Mouse (Mus musculus) adrenal gland, postnatal 14 days (tissue): ENCODE measurements around the gene Unkl. TPM values are rescaled to one million over a fixed set of nuclear protein-coding genes. Genes with fewer than 3 reads are reported as not detected.
A peak's percentile ranks its signal among the peaks of the same experiment; 100 is the strongest.

Experiments
- DNase-seq: peaks from one replicate; pipeline ENCODE4 v3.0.0; 2021; ENCODE audit warnings: mixed read lengths
- long read RNA-seq, 2 experiments: library from polyadenylated mRNA; stranded (forward); transcript quantifications; one replicate each; pipeline ENCODE4 v2.0.0; 2021
- total RNA-seq: library from RNA; stranded (reverse); gene quantifications from 2 replicates; pipeline ENCODE4 v1.2.3, GENCODE M21; 2021

The Unkl gene
- total RNA-seq: 15.9 and 17.8 TPM in 2 replicates
- long read RNA-seq, experiment 1, full-length matches to known transcripts: 3 of 9 reads
- long read RNA-seq, experiment 1, partial matches to known transcripts: 2 of 9 reads
- long read RNA-seq, experiment 1, other reads (novel, unspliced or antisense): 4 of 9 reads
- long read RNA-seq, experiment 2, full-length matches to known transcripts: 2 of 7 reads
- long read RNA-seq, experiment 2, partial matches to known transcripts: 2 of 7 reads
- long read RNA-seq, experiment 2, other reads (novel, unspliced or antisense): 3 of 7 reads

GRCm38 (mm10) chr17:25188150-25189031, at the start of gene Unkl:
TSS of gene Unkl (plus strand) at chr17:25188397.
- peak; percentile 91 for DNase-seq

GRCm38 (mm10) chr17:25138803-25139202, 49.4 kb upstream of the Unkl start:
- no peak for DNase-seq

- DNase-seq: peak; percentile 41
These were observed 48.2 kb upstream of the Unkl start for GRCm38 (mm10) chr17:25139960-25140359.

GRCm38 (mm10) chr17:25162161-25162560, 26.0 kb upstream of the Unkl start, which contains the start of gene Ccdc154:
TSS of gene Ccdc154 (plus strand) at chr17:25162461.
- no peak for DNase-seq

- DNase-seq: no peak
These were observed 24.8 kb upstream of the Unkl start for GRCm38 (mm10) chr17:25163387-25163786.

GRCm38 (mm10) chr17:25164770-25165169, 23.4 kb upstream of the Unkl start:
- DNase-seq: no peak

- no peak for DNase-seq
These were observed 22.1 kb upstream of the Unkl start for GRCm38 (mm10) chr17:25165970-25166671.

GRCm38 (mm10) chr17:25169706-25170105, 18.5 kb upstream of the Unkl start:
- DNase-seq: peak; percentile 48

GRCm38 (mm10) chr17:25172558-25172957, 15.6 kb upstream of the Unkl start:
- no peak for DNase-seq

- no peak for DNase-seq
These were observed 12.8 kb upstream of the Unkl start, which contains the start of gene Gm38655 for GRCm38 (mm10) chr17:25175411-25175810. TSS of gene Gm38655 (minus strand) at chr17:25175471.

- DNase-seq: no peak
These were observed 5.0 kb upstream of the Unkl start for GRCm38 (mm10) chr17:25183232-25183631.

- peak; percentile 98 for DNase-seq
These were observed 4.0 kb upstream of the Unkl start, which contains the start of gene BC003965 for GRCm38 (mm10) chr17:25184129-25184691. TSS of gene BC003965 (plus strand) at chr17:25184554.

- DNase-seq: no peak
These were observed 3.2 kb upstream of the Unkl start for GRCm38 (mm10) chr17:25184961-25185360.

GRCm38 (mm10) chr17:25187784-25188149, 430 bp upstream of the Unkl start:
- DNase-seq: no peak

GRCm38 (mm10) chr17:25189091-25189490, 894 bp downstream of the Unkl start:
- DNase-seq: peak; percentile 16

GRCm38 (mm10) chr17:25202401-25202800, 14.2 kb downstream of the Unkl start:
- DNase-seq: no peak

GRCm38 (mm10) chr17:25210006-25210405, 21.8 kb downstream of the Unkl start:
- DNase-seq: no peak

GRCm38 (mm10) chr17:25210680-25211466, 22.7 kb downstream of the Unkl start:
- peak; percentile 29 for DNase-seq

- no peak for DNase-seq
These were observed 23.5 kb downstream of the Unkl start for GRCm38 (mm10) chr17:25211705-25212104.

- no peak for DNase-seq
These were observed 27.2 kb downstream of the Unkl start for GRCm38 (mm10) chr17:25215431-25215830.

- DNase-seq: no peak
These were observed 30.8 kb downstream of the Unkl start for GRCm38 (mm10) chr17:25218967-25219366.
